ENCODE assay signal across 8 mouse cellular contexts in genomic region chr5:115845635-115846174, GRCm38 (mm10). TPM values are rescaled to one million over a fixed set of nuclear protein-coding genes. Genes with fewer than 3 reads are reported as not detected.
DNase-seq lines count a peak whose midpoint lies in the region; ATAC-seq lines count a peak whose summit lies in the region.

No protein-coding gene starts in this region.

- peaks cover 10% of the 10 kb centered on the region; the same call in 1 of the 2 replicates for H3K9me3 ChIP-seq in megakaryocyte, embryonic 14.5 days
- H3K9me3 ChIP-seq in forebrain, embryonic 11.5 days (ENCODE audit: control insufficient read depth, low read length), result no peaks in the 10 kb centered on the region
- no peaks in the 10 kb centered on the region for H3K9me3 ChIP-seq in limb, embryonic 13.5 days
- H3K9me3 ChIP-seq in stomach, embryonic 15.5 days, result no peaks in the 10 kb centered on the region

- 36% methylated on average over 8 of the region's 8 CpGs for WGBS in forebrain, embryonic 11.5 days
- 28% methylated on average over 8 of the region's 8 CpGs for WGBS in limb, embryonic 13.5 days
- 32% methylated on average over 8 of the region's 8 CpGs for WGBS in stomach, embryonic 15.5 days

- no peaks in the 10 kb centered on the region for H3K27me3 ChIP-seq in megakaryocyte, embryonic 14.5 days (replicated peaks)
- H3K27me3 ChIP-seq in forebrain, embryonic 11.5 days (ENCODE audit: control insufficient read depth, insufficient read depth, low read length), result no peaks in the 10 kb centered on the region
- H3K27me3 ChIP-seq in limb, embryonic 13.5 days, result no peaks in the 10 kb centered on the region
- no peaks in the 10 kb centered on the region for H3K27me3 ChIP-seq in stomach, embryonic 15.5 days (replicated peaks)

- H3K4me3 ChIP-seq in megakaryocyte, embryonic 14.5 days (replicated peaks), result peak overlapping the region; percentile 95
- peak overlapping the region; percentile 83 for H3K4me3 ChIP-seq in forebrain, embryonic 11.5 days (ENCODE audit: low read depth, low read length)
- peak overlapping the region; percentile 77 for H3K4me3 ChIP-seq in limb, embryonic 13.5 days
- H3K4me3 ChIP-seq in stomach, embryonic 15.5 days (replicated peaks), result peak overlapping the region; percentile 88

- peaks cover 34% of the 10 kb centered on the region for H3K4me1 ChIP-seq in megakaryocyte, embryonic 14.5 days
- peaks cover 10% of the 10 kb centered on the region for H3K4me1 ChIP-seq in forebrain, embryonic 11.5 days (replicated peaks; ENCODE audit: control insufficient read depth, insufficient read depth, low read length)
- H3K4me1 ChIP-seq in limb, embryonic 13.5 days, result peaks cover 19% of the 10 kb centered on the region
- peaks cover 12% of the 10 kb centered on the region; the same call in 1 of the 2 replicates for H3K4me1 ChIP-seq in stomach, embryonic 15.5 days

- no peak overlapping the region for H3K27ac ChIP-seq in forebrain, embryonic 11.5 days (ENCODE audit: low read depth, low read length)
- no peak overlapping the region for H3K27ac ChIP-seq in limb, embryonic 13.5 days
- no peak overlapping the region for H3K27ac ChIP-seq in stomach, embryonic 15.5 days

- H3K36me3 ChIP-seq in megakaryocyte, embryonic 14.5 days (replicated peaks; ENCODE audit: low read length), result peaks cover 39% of the 10 kb centered on the region
- H3K36me3 ChIP-seq in forebrain, embryonic 11.5 days (ENCODE audit: control insufficient read depth, insufficient read depth, low read length), result no peaks in the 10 kb centered on the region; the same call in 1 of the 2 replicates
- peaks cover 10% of the 10 kb centered on the region for H3K36me3 ChIP-seq in limb, embryonic 13.5 days
- 0 out of 2 replicates have a peak, but pooled peaks cover 4% of the 10 kb centered on the region for H3K36me3 ChIP-seq in stomach, embryonic 15.5 days

- peak overlapping the region; percentile 80 for H3K4me2 ChIP-seq in forebrain, embryonic 11.5 days (ENCODE audit: low read depth, low read length, severe bottlenecking)
- H3K4me2 ChIP-seq in limb, embryonic 13.5 days (replicated peaks), result peak overlapping the region; percentile 97
- H3K4me2 ChIP-seq in stomach, embryonic 15.5 days, result peak overlapping the region; percentile 96

- H3K9ac ChIP-seq in forebrain, embryonic 11.5 days (ENCODE audit: low read length), result peak overlapping the region; percentile 82
- peak overlapping the region; percentile 76 for H3K9ac ChIP-seq in limb, embryonic 13.5 days
- H3K9ac ChIP-seq in stomach, embryonic 15.5 days, result peak overlapping the region; percentile 63

- no peak; the same call in 1 of the 2 replicates for ATAC-seq in megakaryocyte, adult 5-6 weeks (ENCODE audit: poor library complexity, severe bottlenecking)
- ATAC-seq in forebrain, embryonic 11.5 days (replicated peaks; ENCODE audit: low FRiP score), result no peak
- ATAC-seq in limb, embryonic 13.5 days (ENCODE audit: low FRiP score, low read depth), result no peak
- no peak for ATAC-seq in stomach, embryonic 15.5 days (ENCODE audit: insufficient read depth, low FRiP score, low read depth)

- DNase-seq in forebrain, embryonic 11.5 days (ENCODE audit: low spot score), result no peak
- DNase-seq in B cell, adult 2 months, result no peak
- DNase-seq in ovary, adult 18-20 months (ENCODE audit: low spot score), result no peak
- DNase-seq in urinary bladder, adult 2 months (ENCODE audit: low spot score), result no peak

RNA-seq across cellular contexts. Expression of gene Cit, which starts 0.6 kb away (rescaled TPM):
- 6.7 and 7.3 TPM in 2 replicates for polyA plus RNA-seq in megakaryocyte, embryonic 14.5 days (2012; ENCODE audit: insufficient read depth, low replicate concordance)
- 21.9 and 26.8 TPM in 2 replicates for total RNA-seq in megakaryocyte, adult 5-6 weeks (2015)
- total RNA-seq in megakaryocyte, adult 5-6 weeks (2017), result 35.0 and 41.8 TPM in 2 replicates
- 44.9 and 48.9 TPM in 2 replicates for polyA plus RNA-seq in forebrain, embryonic 11.5 days (2014; fragmentation: Nextera tagmentation; extraction: Ambion mirVana)
- polyA plus RNA-seq in limb, embryonic 13.5 days (2015; fragmentation: Nextera tagmentation; extraction: Ambion mirVana), result 28.6 and 28.9 TPM in 2 replicates
- polyA plus RNA-seq in stomach, embryonic 15.5 days (2015; fragmentation: Nextera tagmentation; extraction: Ambion mirVana), result 29.3 and 30.0 TPM in 2 replicates
- polyA plus RNA-seq in urinary bladder, adult 2 months (2012; rRNA removed), result 4.9 and 7.7 TPM in 2 replicates
